Mouse (Mus musculus): ENCODE measurements around the gene Adamts16.

GRCm38 (mm10) chr13:70877550-70877913 lies 35.9 kb upstream of the Adamts16 start:
- TF ChIP-seq CTCF (IDR thresholded peaks at IDR 0.05; ENCODE audit: borderline replicate concordance, control insufficient read depth, extremely low read depth, insufficient read depth, low read length, poor library complexity) (no peak), POLR2A (IDR thresholded peaks at IDR 0.05; ENCODE audit: control insufficient read depth, extremely low read depth, insufficient read depth, low read length, poor library complexity) (no peak)

Measured in thymus, adult 2 months (tissue).